In the genomic region with DNA sequence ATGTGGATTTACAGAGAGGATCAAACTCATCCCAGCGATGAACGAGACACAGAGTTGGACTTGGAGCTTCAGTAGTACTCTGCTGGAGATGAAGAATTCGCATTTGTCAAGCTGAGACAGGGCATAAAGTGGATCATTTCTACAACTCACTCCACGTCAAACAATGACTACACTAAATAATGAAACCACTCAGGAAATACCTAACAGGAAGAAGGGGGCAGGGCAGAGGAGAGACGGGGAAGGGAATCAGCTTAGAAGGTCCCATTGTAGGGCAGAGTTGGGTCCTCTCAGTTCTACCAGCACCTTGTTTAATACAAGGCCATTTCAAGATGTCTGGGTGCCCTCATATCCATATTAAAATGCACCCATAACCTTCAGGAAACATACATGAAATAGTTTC, we compare ENCODE assay signal across 9 mouse cellular contexts. TPM values are rescaled to one million over a fixed set of nuclear protein-coding genes. Genes with fewer than 3 reads are reported as not detected.
A peak's percentile ranks its signal among the peaks of the same experiment; 100 is the strongest.
DNase-seq lines count a peak whose midpoint lies in the region; ATAC-seq and TF ChIP-seq lines count a peak whose summit lies in the region.
"Had no signal": no experiment of that assay in that cellular context is flagged by ENCODE, and none has a peak within 500 bp of the region (broad histone marks: within the 10 kb centered on the region; RNA-seq: fewer than 3 reads in every experiment).

No protein-coding gene starts in this region.

- H3K27me3 ChIP-seq in heart, postnatal 0 days (ENCODE audit: control insufficient read depth, insufficient read depth, low read length) = no peaks in the 10 kb centered on the region
- no peaks in the 10 kb centered on the region for H3K27me3 ChIP-seq in midbrain, embryonic 13.5 days

- H3K9ac ChIP-seq in heart, postnatal 0 days (replicated peaks; ENCODE audit: low read depth, low read length) = no peak overlapping the region
- H3K9ac ChIP-seq in midbrain, embryonic 13.5 days (replicated peaks) = no peak overlapping the region

- H3K4me3 ChIP-seq in heart, postnatal 0 days (ENCODE audit: low read depth, low read length) = no peak overlapping the region
- H3K4me3 ChIP-seq in midbrain, embryonic 13.5 days (replicated peaks) = no peak overlapping the region

- ATAC-seq in heart, postnatal 0 days (ENCODE audit: insufficient read depth, low read depth) = no peak
- ATAC-seq in midbrain, embryonic 13.5 days = no peak

- peak overlapping the region; percentile 66 for H3K27ac ChIP-seq in heart, postnatal 0 days (ENCODE audit: low read depth)
- no peak overlapping the region for H3K27ac ChIP-seq in midbrain, embryonic 13.5 days

- H3K36me3 ChIP-seq in heart, postnatal 0 days (replicated peaks; ENCODE audit: control insufficient read depth, insufficient read depth, low read length) = no peaks in the 10 kb centered on the region
- no peaks in the 10 kb centered on the region; the same call in 1 of the 2 replicates for H3K36me3 ChIP-seq in midbrain, embryonic 13.5 days

- TF ChIP-seq EP300 in heart, postnatal 0 days (IDR thresholded peaks at IDR 0.05; ENCODE audit: low read depth) = no peak

- 73% methylated on average over 5 of the region's 5 CpGs for WGBS in heart, postnatal 0 days
- WGBS in midbrain, embryonic 13.5 days = 89% methylated on average over 5 of the region's 5 CpGs

- peaks cover 28% of the 10 kb centered on the region for H3K4me1 ChIP-seq in heart, postnatal 0 days (ENCODE audit: control insufficient read depth, insufficient read depth)
- H3K4me1 ChIP-seq in midbrain, embryonic 13.5 days (replicated peaks) = peaks cover 49% of the 10 kb centered on the region

- no peak for TF ChIP-seq CTCF in heart, postnatal 0 days (IDR thresholded peaks at IDR 0.05; ENCODE audit: low read depth)

- H3K4me2 ChIP-seq in heart, postnatal 0 days (ENCODE audit: low read depth, low read length) = peak overlapping the region; percentile 36; the same call in 1 of the 2 replicates
- H3K4me2 ChIP-seq in midbrain, embryonic 13.5 days (replicated peaks) = no peak overlapping the region

- H3K9me3 ChIP-seq in heart, postnatal 0 days (replicated peaks; ENCODE audit: control insufficient read depth, low read length) = no peaks in the 10 kb centered on the region
- H3K9me3 ChIP-seq in midbrain, embryonic 13.5 days = no peaks in the 10 kb centered on the region

- peak; percentile 22 to 44 for DNase-seq in spleen, postnatal 36 days (ENCODE audit: low spot score in 2 of 2)
- DNase-seq in spleen, adult 18-20 months = no peak
- no peak for DNase-seq in heart, postnatal 0 days (ENCODE audit: low spot score)
- peak; percentile 66 for DNase-seq in lung, postnatal 36 days
- DNase-seq in cerebellum, adult 9-11 months = no peak
- DNase-seq in urinary bladder, postnatal 36 days (ENCODE audit: low spot score in 2 of 2) = no peak
- DNase-seq: cerebellum, adult 2 months; layer of hippocampus, postnatal 36 days had no signal

RNA-seq across cellular contexts. Expression of a gene that starts 4.1 kb away (rescaled TPM):
- total RNA-seq in heart, postnatal 0 days (2014; rRNA removed; ENCODE audit: low replicate concordance) = 9.8 and 11.4 TPM in 2 replicates
- 8.6 and 9.5 TPM in 2 replicates for polyA plus RNA-seq in heart, postnatal 0 days (2015; fragmentation: Nextera tagmentation; extraction: Ambion mirVana)
- 31.1 and 32.4 TPM in 2 replicates for polyA plus RNA-seq in midbrain, embryonic 13.5 days (2015; fragmentation: Nextera tagmentation; extraction: Ambion mirVana)

RNA-seq across cellular contexts. Expression of a gene that starts 30.5 kb away (rescaled TPM):
- total RNA-seq in heart, postnatal 0 days (2014; rRNA removed; ENCODE audit: low replicate concordance) = 204 and 235 TPM in 2 replicates
- 568 and 607 TPM in 2 replicates for polyA plus RNA-seq in heart, postnatal 0 days (2015; fragmentation: Nextera tagmentation; extraction: Ambion mirVana)
- 340 and 349 TPM in 2 replicates for polyA plus RNA-seq in midbrain, embryonic 13.5 days (2015; fragmentation: Nextera tagmentation; extraction: Ambion mirVana)

RNA-seq across cellular contexts. Expression of a gene that starts 59.9 kb away (rescaled TPM):
- total RNA-seq in heart, postnatal 0 days (2014; rRNA removed; ENCODE audit: low replicate concordance) = 6.4 and 14.5 TPM in 2 replicates
- 12.2 and 13.8 TPM in 2 replicates for polyA plus RNA-seq in heart, postnatal 0 days (2015; fragmentation: Nextera tagmentation; extraction: Ambion mirVana)
- 9.8 and 10.8 TPM in 2 replicates for polyA plus RNA-seq in midbrain, embryonic 13.5 days (2015; fragmentation: Nextera tagmentation; extraction: Ambion mirVana)

Comparison
In these comparisons a context has a peak if more than half of its experiments do, and no peak if none do; other contexts are left out.
1. DNase-seq: peak in spleen, postnatal 36 days (2 of 2) and lung, postnatal 36 days (single experiment); none in spleen, adult 18-20 months (0 of 2), heart, postnatal 0 days (single experiment), cerebellum, adult 9-11 months (single experiment) and urinary bladder, postnatal 36 days (0 of 2).